Mouse (Mus musculus): ENCODE measurements around the gene Slc39a11.
A peak's percentile ranks its signal among the peaks of the same experiment; 100 is the strongest.

Slc39a11 gene

DNA sequence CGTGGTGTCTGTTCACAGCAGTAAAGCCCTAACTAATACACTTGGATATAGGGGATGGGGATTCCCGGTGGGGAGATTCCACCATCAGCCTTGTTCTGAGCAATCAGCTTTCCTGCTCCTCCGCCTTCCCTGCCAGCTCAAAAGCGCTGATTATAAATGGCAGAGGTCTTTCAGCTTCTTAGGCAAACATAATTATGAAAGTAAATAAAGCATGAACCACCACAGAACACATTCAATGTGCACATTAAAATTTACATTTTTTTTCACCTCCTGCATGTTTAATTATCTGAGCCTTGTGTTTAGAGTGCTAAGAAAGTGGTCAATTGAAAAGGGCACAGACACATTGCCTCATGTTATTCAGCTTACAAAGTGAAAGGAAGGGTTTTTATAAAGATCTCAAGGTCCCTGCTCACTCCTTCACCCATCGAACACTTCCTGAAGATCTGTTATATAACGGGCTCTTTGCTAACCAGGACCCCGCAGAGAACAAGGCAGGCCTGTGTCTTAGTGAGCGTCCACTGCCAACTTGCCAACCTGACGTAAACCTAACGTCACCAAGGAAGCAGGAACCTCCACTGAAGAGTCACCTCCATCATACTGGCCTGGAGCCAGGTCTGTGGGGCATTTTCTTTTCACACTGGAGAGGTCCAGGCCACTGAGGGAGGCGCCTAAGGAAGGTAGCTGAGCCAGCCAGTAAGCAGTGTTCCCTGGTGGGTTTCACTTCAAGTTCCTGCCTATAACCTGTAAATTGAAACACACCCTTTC lies 142.0 kb downstream of the Slc39a11 start:
- no peak for DNase-seq (ENCODE audit: low read depth)

- no peak for DNase-seq (ENCODE audit: low read depth)
Observed at GRCm38 (mm10) chr11:113505551-113506160, 144.2 kb downstream of the Slc39a11 start.

DNA sequence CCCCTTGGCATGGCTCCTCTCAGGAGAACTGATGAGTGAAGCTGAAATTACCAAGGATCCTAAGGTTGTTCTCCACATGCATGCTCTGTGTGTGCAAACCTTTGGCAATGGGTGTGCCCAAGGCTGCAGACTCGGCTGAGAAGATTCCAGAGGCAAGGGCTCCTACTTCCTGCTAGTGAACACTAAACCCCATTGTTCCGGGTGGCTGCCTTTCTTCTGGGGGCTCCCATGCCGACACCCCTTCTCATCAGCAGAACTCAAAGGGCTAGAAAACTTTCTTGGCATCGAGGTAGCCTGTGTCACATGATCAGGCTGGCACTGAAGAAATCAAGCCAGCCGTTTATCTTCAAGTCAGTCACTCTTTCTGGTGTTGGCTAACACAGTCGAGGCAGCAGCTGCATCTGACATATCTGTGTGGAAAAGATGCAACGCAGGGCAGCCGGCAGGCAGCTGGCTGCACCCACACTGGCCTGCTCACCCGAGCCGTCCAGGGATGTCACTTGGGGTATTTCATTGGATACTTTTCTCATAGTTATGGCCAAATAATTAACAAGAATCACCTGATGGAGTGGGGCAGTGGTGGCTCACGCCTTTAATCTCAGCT lies 145.3 kb downstream of the Slc39a11 start:
- peak; percentile 8 for DNase-seq (ENCODE audit: low read depth)

- no peak for DNase-seq (ENCODE audit: low read depth)
Observed at GRCm38 (mm10) chr11:113502968-113503367, 146.9 kb downstream of the Slc39a11 start.

- DNase-seq (ENCODE audit: low read depth), result no peak
Observed at GRCm38 (mm10) chr11:113500631-113501305, 149.1 kb downstream of the Slc39a11 start.

GRCm38 (mm10) chr11:113498889-113499288 lies 151.0 kb downstream of the Slc39a11 start:
- peak; percentile 30 for DNase-seq (ENCODE audit: low read depth)

- DNase-seq (ENCODE audit: low read depth), result no peak
Observed at GRCm38 (mm10) chr11:113494021-113494546, 155.8 kb downstream of the Slc39a11 start.

GRCm38 (mm10) chr11:113490530-113491520 lies 159.1 kb downstream of the Slc39a11 start:
- peak; percentile 6 for DNase-seq (ENCODE audit: low read depth)

DNA sequence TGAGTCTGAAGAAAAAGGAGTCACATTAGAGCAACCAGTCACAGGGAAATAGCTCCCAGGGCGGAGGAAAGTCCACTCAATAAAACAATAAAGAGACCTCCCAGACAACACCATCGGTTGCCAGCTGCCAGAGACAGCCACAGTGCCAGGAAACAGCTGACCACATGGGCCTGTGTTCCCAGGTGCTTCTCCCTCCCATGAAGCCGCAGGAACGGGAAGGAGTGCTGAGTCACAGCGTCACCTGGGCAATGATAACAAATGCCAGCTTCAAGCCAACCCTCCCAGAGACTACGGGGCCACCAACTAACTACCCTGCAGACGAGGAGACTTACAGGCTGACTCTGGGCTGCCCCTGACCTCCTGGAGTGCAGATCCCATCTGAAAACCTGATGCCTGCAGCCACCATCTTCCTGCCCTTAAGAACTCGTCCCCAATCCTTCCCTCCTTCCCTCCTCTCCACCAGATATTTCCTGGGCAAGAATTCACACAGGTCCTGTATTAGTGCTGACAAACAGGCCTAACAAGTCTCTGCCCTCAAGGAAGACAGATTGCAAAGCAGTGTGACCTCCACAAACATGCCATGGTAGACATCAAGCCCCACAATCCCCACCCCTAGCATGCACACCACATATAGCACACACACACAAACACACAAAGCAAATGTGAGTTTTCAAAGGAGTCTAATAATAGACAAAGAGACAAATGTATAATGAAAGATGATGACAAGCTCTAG lies 162.1 kb downstream of the Slc39a11 start:
- no peak for DNase-seq (ENCODE audit: low read depth)

- no peak for DNase-seq (ENCODE audit: low read depth)
Observed at GRCm38 (mm10) chr11:113484037-113484436, 165.8 kb downstream of the Slc39a11 start.

DNA sequence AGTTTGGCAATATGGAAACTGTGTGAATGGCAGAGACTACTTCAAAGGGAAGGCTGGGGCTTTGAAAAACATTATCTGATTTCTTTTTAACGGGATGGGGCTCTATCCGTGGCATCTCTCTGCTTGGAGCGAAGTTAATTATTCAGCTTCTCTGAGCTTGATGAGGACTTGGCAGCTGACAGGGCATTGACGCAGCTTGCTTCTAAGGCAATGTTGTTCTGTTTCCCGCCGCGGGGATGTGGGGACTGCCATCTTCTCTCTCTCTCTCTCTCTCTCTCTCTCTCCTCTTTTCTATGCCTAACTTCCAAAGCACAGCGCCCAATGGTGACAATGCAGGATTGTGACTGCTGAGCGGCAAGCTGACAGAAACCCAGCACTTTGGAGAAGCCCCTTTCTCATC lies 172.3 kb downstream of the Slc39a11 start:
- DNase-seq (ENCODE audit: low read depth), result no peak

GRCm38 (mm10) chr11:113476720-113477119 lies 173.2 kb downstream of the Slc39a11 start:
- no peak for DNase-seq (ENCODE audit: low read depth)

- no peak for DNase-seq (ENCODE audit: low read depth)
Observed at GRCm38 (mm10) chr11:113475491-113475890, 174.4 kb downstream of the Slc39a11 start.

- no peak for DNase-seq (ENCODE audit: low read depth)
Observed at GRCm38 (mm10) chr11:113473998-113474534, 175.8 kb downstream of the Slc39a11 start.

- no peak for DNase-seq (ENCODE audit: low read depth)
Observed at GRCm38 (mm10) chr11:113471936-113472335, 177.9 kb downstream of the Slc39a11 start.

- DNase-seq (ENCODE audit: low read depth), result peak; percentile 71
Observed at GRCm38 (mm10) chr11:113469919-113470785, 179.7 kb downstream of the Slc39a11 start.

DNA sequence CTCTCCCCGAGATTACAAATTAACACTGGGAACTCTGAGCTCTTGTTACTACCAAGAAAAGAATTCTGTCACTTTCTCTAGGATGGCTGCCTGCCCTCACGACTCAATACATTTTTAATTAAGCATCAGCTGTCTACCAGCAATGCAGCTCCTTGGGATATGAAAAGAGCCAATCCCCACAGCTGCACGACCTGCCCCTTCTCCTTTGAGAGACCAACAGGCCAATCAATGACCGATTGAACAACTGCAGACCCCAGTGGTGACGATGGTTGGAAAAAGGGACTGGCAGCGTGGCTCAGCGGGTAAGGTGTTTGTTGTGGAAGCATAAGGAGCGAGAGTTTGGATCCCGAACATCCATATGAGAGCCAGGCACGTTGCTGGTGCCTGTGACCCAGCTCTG lies 181.9 kb downstream of the Slc39a11 start:
- DNase-seq (ENCODE audit: low read depth), result no peak

GRCm38 (mm10) chr11:113467313-113467811 lies 182.5 kb downstream of the Slc39a11 start:
- no peak for DNase-seq (ENCODE audit: low read depth)

DNA sequence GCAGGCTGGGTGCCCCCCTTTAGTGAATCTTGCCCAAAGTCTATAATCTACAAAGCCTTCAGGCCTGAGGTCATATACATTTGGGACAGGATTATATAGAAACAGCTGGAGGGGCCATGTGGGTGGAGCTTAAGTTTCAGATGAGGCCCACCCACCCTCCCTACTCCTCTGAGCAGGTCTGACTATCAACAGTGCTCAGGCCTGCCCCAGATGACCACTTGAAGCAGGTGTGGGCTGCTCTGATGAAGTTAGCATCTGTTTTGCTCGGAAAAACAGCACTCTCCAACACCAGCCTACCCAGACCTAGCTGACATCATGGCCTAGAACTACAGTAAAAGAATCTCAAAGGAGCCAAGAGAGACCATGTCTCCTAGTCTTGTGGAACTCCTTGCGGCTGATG lies 189.8 kb downstream of the Slc39a11 start:
- no peak for DNase-seq (ENCODE audit: low read depth)

Measured in NIH3T3 (cell line).